Mouse (Mus musculus) kidney, adult 10 weeks (tissue): ENCODE measurements around the gene Eme2. TPM values are rescaled to one million over a fixed set of nuclear protein-coding genes. Genes with fewer than 3 reads are reported as not detected.

ENCODE experiments used
- polyA plus RNA-seq: library from polyadenylated mRNA; stranded (reverse); fragments of 350-450 nt; fragmentation: Illumina TruSeq; extraction: RNeasy Lipid Tissue Mini Kit (QIAGEN cat#74804); gene quantifications from one replicate; pipeline ENCODE4 v1.2.3, GENCODE M21; 2014; ENCODE audit warnings: low read depth, low replicate concordance

Gene Eme2
- polyA plus RNA-seq, result 1.6 TPM

DNA sequence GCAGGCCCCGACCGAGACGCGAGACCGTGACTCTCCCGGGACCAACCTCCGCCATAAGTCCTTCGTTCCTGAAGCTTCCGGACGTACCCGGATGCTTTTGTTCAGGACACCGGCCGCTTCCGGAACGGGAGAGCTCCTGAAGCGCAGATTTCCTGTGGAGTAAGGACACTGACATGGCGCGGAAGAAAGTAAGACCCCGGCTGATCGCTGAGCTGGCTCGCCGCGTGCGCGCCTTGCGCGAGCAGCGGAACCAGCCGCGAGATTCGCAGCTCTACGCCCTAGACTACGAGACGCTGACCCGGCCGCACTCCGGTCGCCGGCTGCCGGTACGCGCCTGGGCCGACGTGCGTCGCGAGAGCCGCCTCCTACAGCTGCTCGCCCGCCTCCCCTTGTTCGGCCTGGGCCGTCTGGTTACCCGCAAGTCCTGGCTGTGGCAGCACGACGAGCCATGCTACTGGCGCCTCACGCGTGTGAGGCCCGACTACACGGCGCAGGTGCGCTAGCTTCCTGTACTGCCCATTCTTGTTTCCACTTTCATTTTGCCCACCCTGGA lies at the start of gene Eme2, which contains the start of gene Mrps34:
Eme2 (minus strand) TSS at position 93 of the 553 bp plus-strand sequence.
Mrps34 (plus strand) TSS at position 122 of the 553 bp plus-strand sequence.

GRCm38 (mm10) chr17:24936259-24937237 lies 41.7 kb upstream of the Eme2 start, which contains the start of gene Mapk8ip3:
Gene Mapk8ip3, minus strand, starts transcription at chr17:24936977.

DNA sequence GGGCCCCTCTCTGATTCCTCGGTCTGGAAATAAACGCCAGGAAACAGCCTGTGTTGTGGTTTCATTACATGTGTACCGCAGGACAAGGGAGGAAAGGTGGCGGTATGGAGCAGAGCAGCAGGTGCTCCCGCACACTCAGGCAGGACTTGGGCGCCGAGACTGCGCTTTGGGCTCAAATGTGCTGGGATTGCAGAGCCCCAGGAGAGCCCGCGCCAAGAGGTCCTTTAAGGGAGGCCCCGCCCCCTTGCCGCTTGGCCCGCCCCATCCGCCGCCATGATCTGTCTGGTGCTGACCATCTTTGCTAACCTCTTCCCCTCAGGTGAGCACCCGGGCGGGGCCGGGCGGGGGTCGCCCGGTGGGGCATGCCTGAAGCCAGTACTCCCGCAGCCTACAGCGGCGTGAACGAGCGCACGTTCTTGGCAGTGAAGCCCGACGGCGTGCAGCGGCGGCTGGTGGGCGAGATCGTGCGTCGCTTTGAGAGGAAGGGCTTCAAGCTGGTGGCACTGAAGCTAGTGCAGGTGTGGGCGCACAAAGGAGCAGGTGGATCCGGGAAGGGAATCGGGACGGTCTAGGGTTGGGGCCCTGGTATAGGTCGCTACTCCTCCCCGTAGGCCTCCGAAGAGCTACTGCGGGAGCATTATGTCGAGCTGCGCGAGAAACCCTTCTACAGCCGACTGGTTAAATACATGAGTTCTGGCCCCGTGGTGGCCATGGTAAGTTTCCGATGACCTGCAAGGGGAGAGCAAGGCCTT lies 1.5 kb upstream of the Eme2 start, which contains the start of gene Nme3:
Nme3 (plus strand) TSS at position 260 of the 752 bp plus-strand sequence.

GRCm38 (mm10) chr17:24886134-24886931 lies 8.6 kb downstream of the Eme2 start, which contains the start of the genes Nubp2 and Spsb3:
Gene Nubp2, minus strand, starts transcription at chr17:24886349.
Gene Spsb3, plus strand, starts transcription at chr17:24886643.

DNA sequence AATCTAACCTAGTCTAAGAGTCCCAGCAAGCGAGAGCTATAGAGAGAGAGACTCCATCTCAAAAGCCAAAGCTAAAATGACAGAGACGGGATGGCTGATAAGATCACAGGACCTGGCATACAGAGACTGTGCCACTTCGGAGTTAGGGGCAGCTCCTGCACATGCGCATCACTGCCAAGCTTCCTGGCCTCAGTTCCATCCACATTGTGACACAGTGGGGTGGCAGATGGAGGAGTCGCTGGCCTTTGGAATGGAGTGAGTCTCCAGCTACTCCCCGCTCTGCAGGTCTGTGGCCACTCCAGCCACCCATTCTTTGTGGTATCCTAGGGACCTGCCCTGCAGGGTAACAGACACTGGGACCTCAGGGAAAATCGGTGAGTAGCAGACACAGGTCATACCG lies 29.1 kb downstream of the Eme2 start, which contains the start of gene Igfals:
Igfals (plus strand) TSS at position 222 of the 400 bp plus-strand sequence.

GRCm38 (mm10) chr17:24850065-24850772 lies 44.7 kb downstream of the Eme2 start, which contains the start of gene Fahd1:
Gene Fahd1, minus strand, starts transcription at chr17:24850364.

DNA sequence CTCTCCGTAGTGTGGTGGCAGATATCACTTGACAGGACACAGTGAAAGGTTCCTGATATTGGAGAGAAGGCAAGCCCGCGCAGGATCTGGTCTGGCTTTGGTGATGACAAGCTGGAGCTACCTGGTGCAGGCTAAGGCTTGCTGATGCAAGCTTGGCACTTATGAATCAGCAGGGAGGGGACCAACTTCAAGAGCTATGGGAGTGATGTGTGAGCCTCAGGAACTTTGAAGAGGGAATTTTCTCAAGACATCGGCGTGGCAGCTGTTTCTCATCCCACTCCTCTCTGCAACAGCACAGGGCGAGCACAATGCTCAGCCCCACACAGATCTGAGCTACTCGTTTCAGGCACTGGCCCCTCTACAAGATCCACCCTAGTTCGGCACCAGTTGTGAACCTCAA lies 55.0 kb downstream of the Eme2 start, which contains the start of gene Hagh:
Hagh (plus strand) TSS at position 302 of the 400 bp plus-strand sequence.

Other genes with a start within 250 kb of the Eme2 start
- 11.1 TPM for gene Slc9a3r2, start 244.8 kb downstream of the Eme2 start, polyA plus RNA-seq
- gene Npw, start 236.6 kb downstream of the Eme2 start, polyA plus RNA-seq, result not detected
- 1.0 TPM for gene Zfp598, start 225.4 kb downstream of the Eme2 start, polyA plus RNA-seq
- gene Syngr3, start 205.1 kb downstream of the Eme2 start, polyA plus RNA-seq, result 0.32 TPM
- gene Gfer, start 198.9 kb downstream of the Eme2 start, polyA plus RNA-seq, result 9.9 TPM
- gene Noxo1, start 198.9 kb downstream of the Eme2 start, polyA plus RNA-seq, result 1.4 TPM
- gene Tbl3, start 187.4 kb downstream of the Eme2 start, polyA plus RNA-seq, result not detected
- gene Rnf151, start 177.0 kb downstream of the Eme2 start, polyA plus RNA-seq, result not detected
- gene Rps2, start 177.0 kb downstream of the Eme2 start, polyA plus RNA-seq, result 425 TPM
- gene Ndufb10, start 170.6 kb downstream of the Eme2 start, polyA plus RNA-seq, result 205 TPM
- gene Rpl3l, start 167.3 kb downstream of the Eme2 start, polyA plus RNA-seq, result not detected
- gene Msrb1, start 158.4 kb downstream of the Eme2 start, polyA plus RNA-seq, result 5.7 TPM
- gene Hs3st6, start 142.1 kb downstream of the Eme2 start, polyA plus RNA-seq, result not detected
- 0.44 TPM for gene Meiob, start 90.8 kb downstream of the Eme2 start, polyA plus RNA-seq
- gene Hagh, start 54.9 kb downstream of the Eme2 start, polyA plus RNA-seq, result 52.5 TPM
- 332 TPM for gene Fahd1, start 44.7 kb downstream of the Eme2 start, polyA plus RNA-seq
- 0.77 TPM for gene Igfals, start 29.1 kb downstream of the Eme2 start, polyA plus RNA-seq
- 4.9 TPM for gene Nubp2, start 8.7 kb downstream of the Eme2 start, polyA plus RNA-seq
- 0.61 TPM for gene Spsb3, start 8.4 kb downstream of the Eme2 start, polyA plus RNA-seq
- 1.1 TPM for gene Mrps34, start within 50 bp of the Eme2 start, polyA plus RNA-seq
- 3.3 TPM for gene Nme3, start 1.4 kb upstream of the Eme2 start, polyA plus RNA-seq
- 3.3 TPM for gene Mapk8ip3, start 41.9 kb upstream of the Eme2 start, polyA plus RNA-seq
- 80.0 TPM for gene Jpt2, start 65.6 kb upstream of the Eme2 start, polyA plus RNA-seq
- 4.7 TPM for gene Cramp1l, start 120.7 kb upstream of the Eme2 start, polyA plus RNA-seq
- gene Ift140, start 121.0 kb upstream of the Eme2 start, polyA plus RNA-seq, result 7.6 TPM
- gene Tmem204, start 188.5 kb upstream of the Eme2 start, polyA plus RNA-seq, result 16.4 TPM
- 2.3 TPM for gene Telo2, start 220.9 kb upstream of the Eme2 start, polyA plus RNA-seq
- not detected for gene Ptx4, start 225.7 kb upstream of the Eme2 start, polyA plus RNA-seq
- 5.4 TPM for gene Clcn7, start 238.3 kb upstream of the Eme2 start, polyA plus RNA-seq